Mouse (Mus musculus) kidney, postnatal 0 days (tissue): ENCODE measurements around the gene Ppm1e. TPM values are rescaled to one million over a fixed set of nuclear protein-coding genes. Genes with fewer than 3 reads are reported as not detected.

Experiments used
- ATAC-seq: fragments of 200-750 bp; cut with Nextera tagmentation; replicated peaks from 2 replicates; pipeline ENCODE4 v1.8.0; 2017; ENCODE audit warnings: low read depth, moderate number of reproducible peaks, moderate TSS enrichment, moderate library complexity; ENCODE audit not compliant: low FRiP score
- DNase-seq: peaks from one replicate; pipeline ENCODE4 v3.0.0-alpha.2; 2016; ENCODE audit warnings: low spot score
- H3K27ac ChIP-seq: fragments of 300-500 bp; sonication (generic); 2 replicates; pipeline ENCODE4 v1.5.1; 2014; ENCODE audit warnings: mild to moderate bottlenecking
- H3K27me3 ChIP-seq: fragments of 300-500 bp; sonication (generic); 2 replicates; pipeline ENCODE4 v1.6.1; 2014; ENCODE audit warnings: low read length, mixed read lengths; ENCODE audit not compliant: insufficient read depth
- H3K36me3 ChIP-seq: fragments of 300-500 bp; sonication (generic); 2 replicates; pipeline ENCODE4 v1.6.1; 2014; ENCODE audit warnings: low read length, mixed read lengths; ENCODE audit not compliant: insufficient read depth
- H3K4me1 ChIP-seq: fragments of 300-500 bp; sonication (generic); replicated peaks from 2 replicates; pipeline ENCODE4 v1.6.1; 2014; ENCODE audit warnings: antibody characterized with exemption, low read length, mixed read lengths; ENCODE audit not compliant: insufficient read depth
- H3K4me2 ChIP-seq: fragments of 300-500 bp; sonication (generic); 2 replicates; pipeline ENCODE4 v1.6.1; 2014; ENCODE audit warnings: mild to moderate bottlenecking, low read length, moderate library complexity, mixed read lengths
- H3K4me3 ChIP-seq: fragments of 300-500 bp; sonication (generic); replicated peaks from 2 replicates; pipeline ENCODE4 v1.5.1; 2014; ENCODE audit warnings: low read depth, low read length
- H3K9ac ChIP-seq: fragments of 300-500 bp; sonication (generic); 2 replicates; pipeline ENCODE4 v1.6.1; 2014; ENCODE audit warnings: low read depth, low read length
- H3K9me3 ChIP-seq: fragments of 300-500 bp; sonication (generic); replicated peaks from 2 replicates; pipeline ENCODE4 v1.6.1; 2016; ENCODE audit warnings: low read length, inconsistent platforms, mixed read lengths
- CTCF ChIP-seq: IDR thresholded peaks from 2 replicates; pipeline ENCODE4 v1.5.1; 2016; ENCODE audit warnings: antibody characterized with exemption, low read depth, mild to moderate bottlenecking, moderate library complexity
- WGBS: fragments of 180-500 bp; shearing (Covaris S2); extraction: QIAGEN DNeasy Blood & Tissue Kit; methylation state at CpG from one replicate; pipeline ENCODE4 v1.1.7; 2014; 5-methylcytosine and 5-hydroxymethylcytosine counted together
- polyA plus RNA-seq: library from polyadenylated mRNA; unstranded; fragments of >200 nt; fragmentation: Nextera tagmentation; extraction: Ambion mirVana; gene quantifications from 2 replicates; pipeline ENCODE4 v1.2.1, GENCODE M21; 2015

Gene Ppm1e
- polyA plus RNA-seq, 1 experiment from 2014 or later = 2.1 TPM

DNA sequence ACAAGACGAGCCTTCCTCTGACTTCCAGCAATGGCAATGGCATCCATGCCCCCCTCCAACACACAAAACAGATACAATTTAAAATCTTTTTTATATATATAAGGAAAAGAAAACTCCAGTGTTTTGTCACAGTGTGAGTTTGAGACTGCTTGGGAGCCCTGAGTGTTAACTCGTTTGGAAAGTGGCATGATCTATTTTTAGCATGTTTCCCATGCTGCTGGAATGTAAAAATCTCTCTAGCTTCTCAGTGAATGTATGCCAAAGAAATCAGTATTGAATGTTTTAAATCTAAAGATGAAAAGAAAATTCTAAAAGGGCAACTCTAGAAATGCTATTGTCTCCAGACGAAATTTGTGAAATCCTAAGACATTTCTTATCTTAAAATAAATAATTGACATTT is 45.3 kb downstream of the Ppm1e start:
- Histone ChIP-seq H3K9me3 (no peaks in the 10 kb centered on the region), H3K36me3 (no peaks in the 10 kb centered on the region), H3K4me1 (no peaks in the 10 kb centered on the region), H3K4me2 (no peak overlapping the region), H3K27me3 (no peaks in the 10 kb centered on the region), H3K4me3 (no peak overlapping the region), H3K9ac (no peak overlapping the region), H3K27ac (no peak overlapping the region)
- DNase-seq = no peak
- no peak for TF ChIP-seq CTCF
- 58% methylated on average over 3 of the region's 3 CpGs for WGBS
- no peak for ATAC-seq

DNA sequence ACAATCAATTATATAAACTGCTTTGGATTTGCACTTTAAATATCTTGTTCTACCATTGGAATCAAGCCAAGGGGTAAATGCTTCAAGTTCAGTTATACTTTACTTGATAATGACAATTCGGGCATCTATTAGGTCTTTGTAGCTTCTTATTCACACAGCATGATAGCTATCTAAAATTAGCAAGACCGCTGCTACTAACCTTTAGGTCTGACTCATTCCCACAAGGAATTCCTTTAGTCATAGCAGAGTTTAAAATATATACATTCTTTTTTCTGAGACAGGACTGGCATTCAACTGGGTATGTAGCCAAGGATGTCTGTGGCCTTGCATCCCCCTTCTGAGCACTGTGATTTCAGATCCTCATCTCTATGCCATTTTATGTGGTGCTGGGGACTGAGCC is 48.5 kb downstream of the Ppm1e start:
- Histone ChIP-seq H3K4me1 (no peaks in the 10 kb centered on the region), H3K4me3 (no peak overlapping the region), H3K4me2 (no peak overlapping the region), H3K27me3 (no peaks in the 10 kb centered on the region), H3K9ac (no peak overlapping the region), H3K36me3 (no peaks in the 10 kb centered on the region), H3K27ac (no peak overlapping the region), H3K9me3 (no peaks in the 10 kb centered on the region)
- no peak for TF ChIP-seq CTCF
- DNase-seq (no peak), ATAC-seq (no peak)
- WGBS = 85% methylated on average over 2 of the region's 2 CpGs

DNA sequence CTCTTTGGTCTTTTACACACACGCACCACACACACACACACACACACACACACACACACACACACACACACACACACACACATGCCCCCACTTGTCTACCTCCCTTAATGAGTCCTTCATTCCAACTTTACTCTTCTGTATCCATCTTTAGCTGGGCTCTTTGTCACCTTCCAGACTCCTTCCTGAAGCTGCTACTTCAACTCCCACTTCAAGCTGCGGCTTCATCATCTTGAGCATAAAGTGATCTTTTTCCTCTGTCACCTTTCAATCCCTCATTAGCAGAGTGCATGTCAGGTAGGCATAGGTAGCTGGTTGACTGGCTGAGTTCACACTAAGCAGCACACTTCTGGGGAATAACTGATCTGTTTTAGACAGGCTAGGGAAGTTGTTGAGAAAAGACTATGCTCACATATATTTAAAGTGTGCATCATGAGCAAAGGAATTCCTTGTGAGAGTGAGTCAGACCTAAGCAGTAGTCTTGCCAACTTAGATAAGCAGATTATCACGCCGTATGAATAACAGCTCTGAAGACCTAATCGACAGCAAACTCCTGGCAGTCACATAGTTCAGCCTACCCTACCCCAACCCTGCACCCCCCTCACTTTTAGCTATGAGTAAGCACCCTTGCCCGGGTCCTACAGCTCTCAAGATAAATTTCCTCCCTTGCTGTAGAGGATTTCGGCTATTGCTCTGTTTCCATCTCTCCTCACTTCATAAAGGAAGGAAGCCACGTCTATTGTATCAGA is 49.3 kb downstream of the Ppm1e start:
- DNase-seq (no peak), ATAC-seq (no peak)
- H3K4me1 ChIP-seq = no peaks in the 10 kb centered on the region
- H3K36me3 ChIP-seq = no peaks in the 10 kb centered on the region
- no peaks in the 10 kb centered on the region for H3K27me3 ChIP-seq
- no peak overlapping the region for H3K4me2 ChIP-seq
- no peak overlapping the region for H3K27ac ChIP-seq
- H3K9me3 ChIP-seq = no peaks in the 10 kb centered on the region
- no peak overlapping the region for H3K4me3 ChIP-seq
- H3K9ac ChIP-seq = no peak overlapping the region
- 77% methylated on average over 8 of the region's 8 CpGs for WGBS
- no peak for TF ChIP-seq CTCF

DNA sequence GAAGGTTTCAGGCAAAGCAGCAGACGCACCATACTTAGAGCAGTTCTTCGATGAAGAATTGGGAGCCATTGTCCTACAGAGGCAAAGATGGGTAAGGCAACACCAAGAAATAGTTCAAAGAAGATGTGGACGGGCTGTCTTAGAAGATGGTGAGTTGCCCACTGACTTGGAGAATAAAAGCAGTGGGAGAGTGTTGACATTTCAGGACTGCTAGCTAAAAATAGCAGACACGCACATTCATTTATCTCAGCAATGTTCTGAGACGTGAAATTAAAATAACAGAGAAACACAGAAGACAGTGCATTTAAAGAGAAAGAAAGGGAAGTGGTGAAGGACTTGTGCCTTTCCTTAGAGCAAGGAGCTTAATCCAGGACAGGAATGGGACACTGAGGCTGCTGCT is 59.8 kb downstream of the Ppm1e start:
- H3K4me1 ChIP-seq = no peaks in the 10 kb centered on the region
- H3K9me3 ChIP-seq = no peaks in the 10 kb centered on the region
- ATAC-seq = no peak
- TF ChIP-seq CTCF = no peak
- no peaks in the 10 kb centered on the region for H3K27me3 ChIP-seq
- no peak overlapping the region for H3K9ac ChIP-seq
- H3K4me2 ChIP-seq = no peak overlapping the region
- DNase-seq = no peak
- WGBS = 53% methylated on average over 5 of the region's 5 CpGs
- no peaks in the 10 kb centered on the region for H3K36me3 ChIP-seq
- H3K4me3 ChIP-seq = no peak overlapping the region
- H3K27ac ChIP-seq = no peak overlapping the region

DNA sequence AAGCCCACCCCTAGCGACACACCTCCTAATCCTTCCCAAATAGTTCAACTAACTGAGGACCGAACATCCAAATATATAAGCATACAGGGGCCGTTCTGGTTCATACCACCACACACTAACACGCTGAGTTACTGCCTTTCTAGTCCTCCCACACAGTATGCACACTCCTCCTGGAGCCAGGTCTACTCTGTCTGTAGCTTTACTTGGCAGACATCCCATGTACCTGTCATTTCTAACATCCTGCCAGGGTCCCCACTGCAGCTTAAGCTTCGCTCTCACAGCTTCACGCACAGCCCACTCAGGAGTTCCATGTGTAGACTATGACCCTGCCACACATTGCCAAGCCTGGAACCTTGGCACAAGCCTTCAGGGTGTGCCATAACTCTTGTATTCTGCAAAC is 62.4 kb downstream of the Ppm1e start:
- Histone ChIP-seq H3K4me2 (no peak overlapping the region), H3K4me3 (no peak overlapping the region), H3K27ac (no peak overlapping the region), H3K9me3 (no peaks in the 10 kb centered on the region), H3K36me3 (no peaks in the 10 kb centered on the region), H3K27me3 (no peaks in the 10 kb centered on the region), H3K4me1 (no peaks in the 10 kb centered on the region), H3K9ac (no peak overlapping the region)
- WGBS = 64% methylated on average over 6 of the region's 6 CpGs
- TF ChIP-seq CTCF = no peak
- no peak for ATAC-seq
- no peak for DNase-seq

DNA sequence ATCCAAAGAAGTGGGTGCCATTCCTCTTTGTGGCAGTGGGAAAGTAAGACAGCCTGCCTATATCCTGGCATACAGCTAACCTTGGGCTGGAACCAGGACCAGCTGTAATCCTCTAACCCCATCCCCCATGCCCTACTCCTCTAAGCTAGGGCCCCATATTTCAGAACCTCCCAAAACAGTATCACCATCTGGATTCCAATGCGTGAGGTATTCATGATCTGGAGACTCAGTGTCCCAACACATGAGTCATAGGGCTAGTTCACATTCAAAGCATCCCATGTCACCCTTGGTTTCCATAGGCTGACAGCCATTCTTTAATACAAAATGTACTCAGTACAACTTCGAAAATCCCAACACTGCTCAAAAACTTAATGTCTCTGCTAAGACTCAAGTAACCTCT is 63.2 kb downstream of the Ppm1e start:
- 93% methylated on average over 2 of the region's 2 CpGs for whole genome bisulfite sequencing

DNA sequence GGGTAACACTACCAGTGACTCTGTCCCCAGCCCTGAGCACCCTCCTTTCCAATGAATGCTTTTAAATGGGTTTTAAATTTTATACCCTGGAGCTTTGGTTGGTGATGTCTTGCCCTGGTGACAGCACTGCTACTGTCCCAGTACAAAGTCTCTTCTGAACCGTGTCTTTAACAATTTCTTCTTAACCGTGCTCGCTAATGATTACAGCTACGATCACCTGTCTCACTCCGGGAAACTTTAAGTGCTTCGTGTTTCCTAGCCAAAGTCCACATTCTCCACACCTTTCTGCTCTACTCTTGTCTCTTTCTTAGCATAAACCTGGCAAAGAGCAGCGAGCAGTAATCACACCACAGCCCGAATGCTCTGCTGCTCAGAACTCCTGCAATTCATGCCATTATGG is 69.5 kb downstream of the Ppm1e start:
- Histone ChIP-seq H3K36me3 (no peaks in the 10 kb centered on the region), H3K4me3 (no peak overlapping the region), H3K27ac (no peak overlapping the region), H3K4me1 (no peaks in the 10 kb centered on the region), H3K9ac (no peak overlapping the region), H3K27me3 (no peaks in the 10 kb centered on the region), H3K4me2 (no peak overlapping the region), H3K9me3 (no peaks in the 10 kb centered on the region)
- no peak for TF ChIP-seq CTCF
- peak; percentile 13; the same call in 1 of the 2 replicates for ATAC-seq
- DNase-seq = no peak
- WGBS = 66% methylated on average over 8 of the region's 8 CpGs

More for the DNA sequence above, 63.2 kb downstream of the Ppm1e start:
- ATAC-seq (no peak), DNase-seq (no peak)
- H3K9ac ChIP-seq = no peak overlapping the region
- no peak overlapping the region for H3K27ac ChIP-seq
- H3K4me1 ChIP-seq = no peaks in the 10 kb centered on the region
- no peak for TF ChIP-seq CTCF
- no peaks in the 10 kb centered on the region for H3K9me3 ChIP-seq
- H3K36me3 ChIP-seq = no peaks in the 10 kb centered on the region
- H3K4me3 ChIP-seq = no peak overlapping the region
- H3K4me2 ChIP-seq = no peak overlapping the region
- H3K27me3 ChIP-seq = no peaks in the 10 kb centered on the region
